9 mouse cellular contexts compared by ENCODE assay signal in the genomic region with DNA sequence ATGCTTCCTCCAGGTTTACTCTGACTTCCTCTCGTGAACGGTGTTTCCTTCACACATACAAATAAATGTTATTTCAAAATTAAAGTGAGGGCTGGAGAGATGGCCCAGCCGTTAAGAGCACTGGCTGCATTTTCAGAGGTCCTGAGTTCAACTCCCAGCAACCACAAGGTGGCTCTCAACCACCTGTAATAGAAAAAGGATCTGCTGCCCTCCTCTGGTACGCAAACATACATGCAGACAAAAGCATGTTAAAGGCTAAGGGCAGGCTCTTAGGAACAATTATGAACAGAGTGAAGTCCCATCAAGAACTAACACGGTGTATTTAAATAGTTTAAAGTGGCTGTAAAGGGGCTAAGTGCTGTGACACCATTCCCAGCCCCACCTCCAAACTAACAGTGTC. TPM values are rescaled to one million over a fixed set of nuclear protein-coding genes. Genes with fewer than 3 reads are reported as not detected.
A peak's percentile ranks its signal among the peaks of the same experiment; 100 is the strongest.
DNase-seq lines count a peak whose midpoint lies in the region; ATAC-seq and TF ChIP-seq lines count a peak whose summit lies in the region.
"Had no signal": no experiment of that assay in that cellular context is flagged by ENCODE, and none has a peak within 500 bp of the region (broad histone marks: within the 10 kb centered on the region; RNA-seq: fewer than 3 reads in every experiment).

No protein-coding gene starts in this region.

- TF ChIP-seq CTCF in CH12.LX (conservative IDR thresholded peaks at IDR 0.05 in 1 of 2, IDR thresholded peaks at IDR 0.05 in 1 of 2; ENCODE audit: low read depth in 2 of 2, low read length in 2 of 2) = peak; percentile 36 to 100

- 68% methylated on average over 5 of the region's 5 CpGs for WGBS in hindbrain, embryonic 14.5 days
- 56% methylated on average over 5 of the region's 5 CpGs for WGBS in hindbrain, embryonic 12.5 days
- WGBS in forebrain, embryonic 15.5 days = 54% methylated on average over 5 of the region's 5 CpGs

- DNase-seq in hindbrain, embryonic 14.5 days (ENCODE audit: low spot score) = peak; percentile 41
- peak; percentile 78 for DNase-seq in CH12.LX (ENCODE audit: extremely low read depth)
- peak; percentile 49 for DNase-seq in c-Kit-positive CD71-positive TER-119-positive erythroid progenitor cells, embryonic 14.5 days (ENCODE audit: low spot score)
- DNase-seq in kidney, postnatal 10 days = peak; percentile 65
- DNase-seq in right cerebral cortex, postnatal 36 days (ENCODE audit: low spot score in 2 of 2) = no peak

- H3K79me2 ChIP-seq in CH12.LX (replicated peaks; ENCODE audit: control insufficient read depth, extremely low read depth, insufficient read depth, poor library complexity, severe bottlenecking) = peaks cover 6% of the 10 kb centered on the region; the same call in 1 of the 2 replicates

- no peak overlapping the region for H3K4me2 ChIP-seq in hindbrain, embryonic 14.5 days (replicated peaks)
- H3K4me2 ChIP-seq in hindbrain, embryonic 12.5 days (replicated peaks) = no peak overlapping the region
- no peak overlapping the region for H3K4me2 ChIP-seq in CH12.LX (ENCODE audit: insufficient read depth, low read depth, poor library complexity, severe bottlenecking)
- H3K4me2 ChIP-seq in forebrain, embryonic 15.5 days (replicated peaks) = no peak overlapping the region
- H3K4me2 ChIP-seq: liver, embryonic 15.5 days had no signal

- H3K4me3 ChIP-seq in hindbrain, embryonic 14.5 days (replicated peaks; ENCODE audit: low read length) = no peak overlapping the region
- H3K4me3 ChIP-seq in hindbrain, embryonic 12.5 days = no peak overlapping the region
- no peak overlapping the region for H3K4me3 ChIP-seq in CH12.LX (replicated peaks in 1 of 3; ENCODE audit: low read depth in 2 of 3, low read length in 2 of 3, poor library complexity in 1 of 3)
- H3K4me3 ChIP-seq in forebrain, embryonic 15.5 days = no peak overlapping the region
- H3K4me3 ChIP-seq: liver, embryonic 15.5 days had no signal

- dilution Hi-C loops in CH12.LX (cut with MboI; ENCODE audit: extremely low pct_ligation_motif_present, extremely low pct_unique_long_range_greater_than_20kb, low sequenced_read_pairs) = no loop called here

- no peak for TF ChIP-seq EP300 in CH12.LX (IDR thresholded peaks at IDR 0.05; ENCODE audit: low read length)

- TF ChIP-seq RAD21 in CH12.LX (IDR thresholded peaks at IDR 0.05; ENCODE audit: low read depth, low read length) = no peak; the same call in none of the 2 replicates

- in situ Hi-C loops in CH12.LX (cut with MboI; ENCODE audit: low pct_ligation_motif_present, low pct_unique_long_range_greater_than_20kb, low sequenced_read_pairs) = loop anchor here (5.0 kb wide), 1 partner anchor 97 kb away; no protein-coding TSS in a partner anchor

- H3K36me3 ChIP-seq in hindbrain, embryonic 14.5 days (replicated peaks; ENCODE audit: control insufficient read depth, insufficient read depth) = peaks cover 62% of the 10 kb centered on the region
- peaks cover 47% of the 10 kb centered on the region for H3K36me3 ChIP-seq in hindbrain, embryonic 12.5 days
- H3K36me3 ChIP-seq in CH12.LX (replicated peaks in 1 of 2; ENCODE audit: control insufficient read depth in 1 of 2, insufficient read depth in 1 of 2, low read length in 1 of 2) = peaks cover 48 to 84% of the 10 kb centered on the region in 2 experiments
- peaks cover 34% of the 10 kb centered on the region for H3K36me3 ChIP-seq in forebrain, embryonic 15.5 days

- no peaks in the 10 kb centered on the region for H3K9me3 ChIP-seq in hindbrain, embryonic 14.5 days (ENCODE audit: control insufficient read depth, low read length)
- H3K9me3 ChIP-seq in hindbrain, embryonic 12.5 days (replicated peaks) = no peaks in the 10 kb centered on the region
- peaks cover 3% of the 10 kb centered on the region for H3K9me3 ChIP-seq in CH12.LX (replicated peaks; ENCODE audit: low read length)
- no peaks in the 10 kb centered on the region for H3K9me3 ChIP-seq in forebrain, embryonic 15.5 days
- H3K9me3 ChIP-seq: liver, embryonic 15.5 days had no signal

- H3K27me3 ChIP-seq in hindbrain, embryonic 14.5 days (ENCODE audit: control insufficient read depth, insufficient read depth, low read length) = no peaks in the 10 kb centered on the region
- H3K27me3 ChIP-seq in hindbrain, embryonic 12.5 days = no peaks in the 10 kb centered on the region
- no peaks in the 10 kb centered on the region for H3K27me3 ChIP-seq in CH12.LX (replicated peaks)
- no peaks in the 10 kb centered on the region for H3K27me3 ChIP-seq in forebrain, embryonic 15.5 days
- H3K27me3 ChIP-seq: liver, embryonic 15.5 days had no signal

- no peaks in the 10 kb centered on the region for H3K4me1 ChIP-seq in hindbrain, embryonic 14.5 days (replicated peaks; ENCODE audit: control insufficient read depth, insufficient read depth, low read length)
- no peaks in the 10 kb centered on the region for H3K4me1 ChIP-seq in hindbrain, embryonic 12.5 days
- H3K4me1 ChIP-seq in CH12.LX (ENCODE audit: control insufficient read depth in 1 of 2, insufficient read depth in 2 of 2) = peaks cover 15 to 79% of the 10 kb centered on the region in 2 experiments
- no peaks in the 10 kb centered on the region for H3K4me1 ChIP-seq in forebrain, embryonic 15.5 days

- ATAC-seq in hindbrain, embryonic 14.5 days (ENCODE audit: low FRiP score) = no peak
- ATAC-seq in hindbrain, embryonic 12.5 days (ENCODE audit: low FRiP score) = no peak
- ATAC-seq in megakaryocyte-erythroid progenitor cell, adult 5-6 weeks (replicated peaks; ENCODE audit: low FRiP score, low TSS enrichment, poor library complexity, severe bottlenecking) = peak; percentile 90
- no peak for ATAC-seq in forebrain, embryonic 15.5 days (replicated peaks)

- H3K27ac ChIP-seq in hindbrain, embryonic 14.5 days = no peak overlapping the region
- no peak overlapping the region for H3K27ac ChIP-seq in hindbrain, embryonic 12.5 days
- H3K27ac ChIP-seq in CH12.LX (ENCODE audit: insufficient read depth, low read depth) = peak overlapping the region; percentile 96; the same call in 1 of the 2 replicates
- no peak overlapping the region for H3K27ac ChIP-seq in forebrain, embryonic 15.5 days (replicated peaks)
- H3K27ac ChIP-seq: liver, embryonic 15.5 days had no signal

- 0 out of 2 replicates have a peak, but pooled peaks have one; percentile 21 for TF ChIP-seq POLR2A in CH12.LX (IDR thresholded peaks at IDR 0.05; ENCODE audit: low read depth, low read length)

- no peak overlapping the region for H3K9ac ChIP-seq in hindbrain, embryonic 14.5 days
- no peak overlapping the region for H3K9ac ChIP-seq in hindbrain, embryonic 12.5 days
- no peak overlapping the region for H3K9ac ChIP-seq in CH12.LX (ENCODE audit: insufficient read depth, low read depth)
- no peak overlapping the region for H3K9ac ChIP-seq in forebrain, embryonic 15.5 days (replicated peaks)
- H3K9ac ChIP-seq: liver, embryonic 15.5 days had no signal

TF ChIP-seq in CH12.LX, 34 proteins besides CTCF, POLR2A, EP300 and RAD21 (continues in another document):
- TF ChIP-seq KAT2A (IDR thresholded peaks at IDR 0.05; ENCODE audit: insufficient replicate concordance, low read length) = no peak
- no peak for TF ChIP-seq ZKSCAN1 (IDR thresholded peaks at IDR 0.05; ENCODE audit: borderline replicate concordance, low read depth, low read length)
- no peak for TF ChIP-seq MAFK (IDR thresholded peaks at IDR 0.05; ENCODE audit: insufficient replicate concordance, low read length)
- TF ChIP-seq MYC (IDR thresholded peaks at IDR 0.05; ENCODE audit: low read depth, low read length) = peak; percentile 58
- peak; percentile 99 for TF ChIP-seq SMC3 (IDR thresholded peaks at IDR 0.05; ENCODE audit: low read depth, low read length)
- TF ChIP-seq SIN3A (IDR thresholded peaks at IDR 0.05; ENCODE audit: low read length) = 0 out of 2 replicates have a peak, but pooled peaks have one; percentile 32
- TF ChIP-seq PAX5 (IDR thresholded peaks at IDR 0.05; ENCODE audit: low read length) = no peak
- no peak for TF ChIP-seq UBTF (IDR thresholded peaks at IDR 0.05; ENCODE audit: low read depth, low read length)
- TF ChIP-seq RCOR1 (conservative IDR thresholded peaks at IDR 0.05; ENCODE audit: low read depth, low read length) = no peak
- peak; percentile 93 for TF ChIP-seq ZC3H11A (IDR thresholded peaks at IDR 0.05; ENCODE audit: low read depth, low read length)
- no peak for TF ChIP-seq ZMIZ1 (IDR thresholded peaks at IDR 0.05; ENCODE audit: low read depth, low read length)
- peak; percentile 24; the same call in 1 of the 2 replicates for TF ChIP-seq ZNF384 (IDR thresholded peaks at IDR 0.05; ENCODE audit: low read depth, low read length)
- no peak for TF ChIP-seq CHD2 (IDR thresholded peaks at IDR 0.05; ENCODE audit: low read length)
- no peak; the same call in 1 of the 2 replicates for TF ChIP-seq MAX (IDR thresholded peaks at IDR 0.05; ENCODE audit: low read length)
- TF ChIP-seq TCF12 (IDR thresholded peaks at IDR 0.05; ENCODE audit: low read depth, low read length) = no peak; the same call in 1 of the 2 replicates
- no peak; the same call in 1 of the 2 replicates for TF ChIP-seq MEF2A (IDR thresholded peaks at IDR 0.05; ENCODE audit: borderline replicate concordance, low read depth, low read length)
- no peak for TF ChIP-seq HCFC1 (IDR thresholded peaks at IDR 0.05; ENCODE audit: low read depth, low read length)
- TF ChIP-seq TBP (conservative IDR thresholded peaks at IDR 0.05; ENCODE audit: low read depth, low read length) = no peak

RNA-seq across cellular contexts. Expression of a gene that starts 11.1 kb away (rescaled TPM):
- 58.3 and 63.4 TPM in 2 replicates for polyA plus RNA-seq in hindbrain, embryonic 14.5 days (2014; fragmentation: Nextera tagmentation; extraction: Ambion mirVana)
- polyA plus RNA-seq in hindbrain, embryonic 12.5 days (2016; fragmentation: Nextera tagmentation; extraction: Ambion mirVana) = 44.6 and 46.8 TPM in 2 replicates
- 49.1 and 53.9 TPM in 2 replicates for total RNA-seq in CH12.LX (2012; rRNA removed)
- total RNA-seq in CH12.LX (2014; rRNA removed) = 50.1 and 51.0 TPM in 2 replicates
- polyA plus RNA-seq in CH12.LX (2012; ENCODE audit: insufficient read length, low read depth) = 50.9 and 56.5 TPM in 2 replicates
- 50.6 and 67.3 TPM in 2 replicates for total RNA-seq in megakaryocyte-erythroid progenitor cell, adult 5-6 weeks (2014; fragmentation: Nextera tagmentation)
- 40.1 and 56.6 TPM in 2 replicates for total RNA-seq in megakaryocyte-erythroid progenitor cell, adult 5-6 weeks (2017)
- polyA plus RNA-seq in forebrain, embryonic 15.5 days (2015; fragmentation: Nextera tagmentation; extraction: Ambion mirVana) = 44.1 and 46.2 TPM in 2 replicates

RNA-seq across cellular contexts. Expression of a gene that starts 55.7 kb away (rescaled TPM):
- 0.41 and 0.65 TPM in 2 replicates for polyA plus RNA-seq in hindbrain, embryonic 14.5 days (2014; fragmentation: Nextera tagmentation; extraction: Ambion mirVana)
- 1.6 and 2.6 TPM in 2 replicates for polyA plus RNA-seq in hindbrain, embryonic 12.5 days (2016; fragmentation: Nextera tagmentation; extraction: Ambion mirVana)
- total RNA-seq in CH12.LX (2012; rRNA removed) (8.0 and 9.5 TPM in 2 replicates), CH12.LX (2014; rRNA removed) (3.8 and 4.0 TPM in 2 replicates)
- polyA plus RNA-seq in CH12.LX (2012; ENCODE audit: insufficient read length, low read depth) = 3.3 and 3.7 TPM in 2 replicates
- not detected in 2 replicates for total RNA-seq in megakaryocyte-erythroid progenitor cell, adult 5-6 weeks (2014; fragmentation: Nextera tagmentation)
- 0.47 TPM in 1 of 2 replicates, not detected in the other for total RNA-seq in megakaryocyte-erythroid progenitor cell, adult 5-6 weeks (2017)
- polyA plus RNA-seq in forebrain, embryonic 15.5 days (2015; fragmentation: Nextera tagmentation; extraction: Ambion mirVana) = 0.24 and 0.26 TPM in 2 replicates

Comparison
In these comparisons a context has a peak if more than half of its experiments do, and no peak if none do; other contexts are left out.
1. DNase-seq: peak in hindbrain, embryonic 14.5 days (single experiment), CH12.LX (single experiment), c-Kit-positive CD71-positive TER-119-positive erythroid progenitor cells, embryonic 14.5 days (single experiment) and kidney, postnatal 10 days (single experiment); none in right cerebral cortex, postnatal 36 days (0 of 2).